Mouse (Mus musculus): ENCODE results near the gene Six5.

GRCm38 (mm10) chr7:19076586-19076991 is 17.8 kb upstream of the Six5 start:
- no peak for TF ChIP-seq POLR2A (IDR thresholded peaks at IDR 0.05; ENCODE audit: borderline replicate concordance, control insufficient read depth, low read depth, low read length)
- no peak for TF ChIP-seq CTCF (IDR thresholded peaks at IDR 0.05; ENCODE audit: control insufficient read depth, insufficient read depth, low read length)

All from bone marrow, adult 2 months (tissue).